Mouse (Mus musculus): ENCODE data around the gene Emc9. TPM values are rescaled to one million over a fixed set of nuclear protein-coding genes. Genes with fewer than 3 reads are reported as not detected.

The Emc9 gene
- total RNA-seq, 2 experiments from 2014 or later: 44.7 to 58.2 TPM

GRCm38 (mm10) chr14:55563249-55563648 lies 21.9 kb downstream of the Emc9 start:
- DNase-seq (ENCODE audit: low spot score in 2 of 2): no peak

- no peak for DNase-seq (ENCODE audit: low spot score in 2 of 2)
Observed at GRCm38 (mm10) chr14:55561860-55562259, 23.2 kb downstream of the Emc9 start.

- peak; percentile 97 to 98 for DNase-seq (ENCODE audit: low spot score in 2 of 2)
Observed at GRCm38 (mm10) chr14:55560202-55561073, 24.7 kb downstream of the Emc9 start, which contains the start of gene A730061H03Rik. TSS of gene A730061H03Rik (minus strand) at chr14:55560406.

GRCm38 (mm10) chr14:55559799-55560201 lies 25.3 kb downstream of the Emc9 start, which contains the start of gene Dcaf11:
TSS of gene Dcaf11 (plus strand) at chr14:55560006.
- peak; percentile 82 to 88 for DNase-seq (ENCODE audit: low spot score in 2 of 2)

GRCm38 (mm10) chr14:55558740-55559448 lies 26.2 kb downstream of the Emc9 start:
- no peak for DNase-seq (ENCODE audit: low spot score in 2 of 2)

GRCm38 (mm10) chr14:55557587-55557986 lies 27.5 kb downstream of the Emc9 start:
- no peak for DNase-seq (ENCODE audit: low spot score in 2 of 2)

- peak; percentile 73 to 77 for DNase-seq (ENCODE audit: low spot score in 2 of 2)
Observed at GRCm38 (mm10) chr14:55557003-55557402, 28.1 kb downstream of the Emc9 start.

GRCm38 (mm10) chr14:55555788-55556187 lies 29.3 kb downstream of the Emc9 start:
- no peak for DNase-seq (ENCODE audit: low spot score in 2 of 2)

- no peak for DNase-seq (ENCODE audit: low spot score in 2 of 2)
Observed at GRCm38 (mm10) chr14:55554635-55555034, 30.5 kb downstream of the Emc9 start.

GRCm38 (mm10) chr14:55551794-55552193 lies 33.3 kb downstream of the Emc9 start:
- DNase-seq (ENCODE audit: low spot score in 2 of 2): no peak

- no peak for DNase-seq (ENCODE audit: low spot score in 2 of 2)
Observed at GRCm38 (mm10) chr14:55551347-55551746, 33.8 kb downstream of the Emc9 start.

GRCm38 (mm10) chr14:55550191-55550590 lies 34.9 kb downstream of the Emc9 start:
- no peak for DNase-seq (ENCODE audit: low spot score in 2 of 2)

- DNase-seq (ENCODE audit: low spot score in 2 of 2): no peak
Observed at GRCm38 (mm10) chr14:55544334-55544733, 40.8 kb downstream of the Emc9 start.

- no peak for DNase-seq (ENCODE audit: low spot score in 2 of 2)
Observed at GRCm38 (mm10) chr14:55542268-55542667, 42.8 kb downstream of the Emc9 start.

GRCm38 (mm10) chr14:55540787-55541321 lies 44.2 kb downstream of the Emc9 start:
- DNase-seq (ENCODE audit: low spot score in 2 of 2): peak; percentile 83

- peak; percentile 69 to 75 for DNase-seq (ENCODE audit: low spot score in 2 of 2)
Observed at GRCm38 (mm10) chr14:55540067-55540786, 44.9 kb downstream of the Emc9 start, which contains the start of gene Pck2. TSS of gene Pck2 (plus strand) at chr14:55540266.

- peak in 1 of 2 experiments; percentile 41 for DNase-seq (ENCODE audit: low spot score in 2 of 2)
Observed at GRCm38 (mm10) chr14:55536116-55536745, 48.9 kb downstream of the Emc9 start.

Measured in left cerebral cortex, adult 18-20 months (tissue).